Comparison of ENCODE assay signal across 8 mouse cellular contexts in the genomic region with DNA sequence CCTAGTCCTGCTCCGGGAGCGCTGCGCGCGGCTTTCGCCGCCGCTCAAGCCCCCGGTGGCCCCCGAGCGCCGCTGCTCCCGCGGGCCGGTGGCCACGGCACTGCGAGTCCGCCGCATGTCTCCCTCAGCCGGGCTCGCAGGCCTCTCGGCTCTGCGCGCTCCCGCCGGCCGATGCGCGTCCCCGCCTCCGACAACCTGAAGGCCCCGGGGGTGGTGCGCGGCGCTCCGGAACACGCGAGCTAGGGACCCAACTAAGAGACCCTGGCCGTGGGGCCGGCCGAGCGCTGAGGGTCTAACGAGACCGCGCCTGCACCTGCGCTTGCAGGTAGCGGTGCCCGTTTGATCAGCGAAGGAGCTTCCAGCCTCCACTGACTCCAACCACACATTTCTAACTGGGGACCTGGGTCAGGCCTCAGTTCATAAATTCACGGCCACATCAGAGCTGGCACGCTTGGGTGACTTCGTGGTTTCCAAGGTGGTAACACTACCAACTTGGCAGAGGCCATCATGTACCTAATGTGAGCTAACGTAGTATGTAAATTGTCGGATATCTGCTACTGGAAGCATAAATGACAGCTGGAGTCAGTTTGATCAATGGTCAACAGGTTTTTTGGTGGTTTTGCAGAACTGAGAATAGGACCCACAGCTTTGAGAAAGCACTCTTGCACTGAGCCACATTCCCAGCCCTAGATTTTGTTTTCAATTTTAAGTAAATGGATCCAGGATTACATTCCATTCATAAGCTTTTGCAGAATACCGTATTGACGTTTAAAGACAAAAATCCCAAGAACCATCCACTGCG. TPM values are rescaled to one million over a fixed set of nuclear protein-coding genes. Genes with fewer than 3 reads are reported as not detected.
DNase-seq lines count a peak whose midpoint lies in the region; ATAC-seq and TF ChIP-seq lines count a peak whose summit lies in the region.

A gene (minus strand): TSS at position 173 of the 802 bp plus-strand sequence.

- no peaks in the 10 kb centered on the region for H3K9me3 ChIP-seq in hindbrain, postnatal 0 days (ENCODE audit: low read length)

- ATAC-seq in common myeloid progenitor, adult 5-6 weeks (replicated peaks; ENCODE audit: low read depth, poor library complexity, severe bottlenecking), result peak; percentile 55; the same call in 1 of the 2 replicates
- peak; percentile 88 for ATAC-seq in hindbrain, postnatal 0 days

- peak within 1 kb of the TSS; percentile 84 for H3K4me3 ChIP-seq in hindbrain, postnatal 0 days (ENCODE audit: low read length)

- H3K27me3 ChIP-seq in hindbrain, postnatal 0 days (ENCODE audit: insufficient read depth, low read length), result no peaks in the 10 kb centered on the region

- DNase-seq in WW6 (ENCODE audit: low read depth, low spot score), result peak; percentile 72
- peak; percentile 76 for DNase-seq in gastrocnemius, postnatal 10 days
- DNase-seq in hindbrain, postnatal 0 days (ENCODE audit: low spot score), result peak; percentile 83
- peak; percentile 77 to 80 for DNase-seq in left cerebral cortex, adult 18-20 months (ENCODE audit: low spot score in 2 of 2)
- peak; percentile 74 to 82 for DNase-seq in lung, postnatal 4 days
- DNase-seq in retina, postnatal 1 day, result peak; percentile 84
- peak; percentile 78 for DNase-seq in urinary bladder, adult 2 months (ENCODE audit: low spot score)

- peak within 1 kb of the TSS; percentile 86 for H3K27ac ChIP-seq in hindbrain, postnatal 0 days

- H3K4me2 ChIP-seq in hindbrain, postnatal 0 days (ENCODE audit: low read depth, low read length), result peak within 1 kb of the TSS; percentile 86

- peak within 1 kb of the TSS; percentile 97 for H3K9ac ChIP-seq in hindbrain, postnatal 0 days (replicated peaks; ENCODE audit: low read length)

- peaks cover 3% of the 10 kb centered on the region; the same call in 1 of the 2 replicates for H3K4me1 ChIP-seq in hindbrain, postnatal 0 days (ENCODE audit: insufficient read depth, low read length)

- no peak for TF ChIP-seq CTCF in hindbrain, postnatal 0 days (IDR thresholded peaks at IDR 0.05; ENCODE audit: low read depth)

- no peaks in the 10 kb centered on the region for H3K36me3 ChIP-seq in hindbrain, postnatal 0 days (ENCODE audit: insufficient read depth, low read length)

- WGBS in hindbrain, postnatal 0 days, result 5% methylated on average over 49 of the region's 57 CpGs

RNA-seq across cellular contexts. Expression of the gene that starts here (rescaled TPM):
- 13.4 and 18.7 TPM in 2 replicates for total RNA-seq in common myeloid progenitor, adult 5-6 weeks (2017)
- 10 to 100 TPM; 14.0 to 21.9 TPM for total RNA-seq in gastrocnemius, postnatal 10 days (2021)
- 57.9 and 64.1 TPM in 2 replicates for total RNA-seq in hindbrain, postnatal 0 days (2014; rRNA removed)
- 32.8 and 37.6 TPM in 2 replicates for polyA plus RNA-seq in hindbrain, postnatal 0 days (2015; fragmentation: Nextera tagmentation; extraction: Ambion mirVana)
- total RNA-seq in left cerebral cortex, adult 18-20 months (2021), result 10 to 100 TPM; 34.7 to 36.9 TPM
- 30.7 and 38.1 TPM in 2 replicates for polyA plus RNA-seq in urinary bladder, adult 2 months (2012; rRNA removed)

Comparison
In these comparisons a context has a peak if more than half of its experiments do, and no peak if none do; other contexts are left out.
1. Peak in every context shown above with its lines: DNase-seq, ATAC-seq, H3K4me3 ChIP-seq and H3K27ac ChIP-seq.